Mouse (Mus musculus): ENCODE results near the gene Pth1r. TPM values are rescaled to one million over a fixed set of nuclear protein-coding genes. Genes with fewer than 3 reads are reported as not detected.

The Pth1r gene
- total RNA-seq (2015; ENCODE audit: low replicate concordance) = not detected in 2 replicates
- not detected in 2 replicates for total RNA-seq (2017; ENCODE audit: low replicate concordance)

GRCm38 (mm10) chr9:110746961-110747360 lies at the start of gene Pth1r:
Gene Pth1r, minus strand, starts transcription at chr9:110747145.
- ATAC-seq (replicated peaks; ENCODE audit: low FRiP score, poor library complexity, severe bottlenecking) = no peak

- ATAC-seq (replicated peaks; ENCODE audit: low FRiP score, poor library complexity, severe bottlenecking) = no peak
These were observed 43.5 kb upstream of the Pth1r start for GRCm38 (mm10) chr9:110790462-110790861.

- ATAC-seq (replicated peaks; ENCODE audit: low FRiP score, poor library complexity, severe bottlenecking) = no peak
These were observed 41.2 kb upstream of the Pth1r start for GRCm38 (mm10) chr9:110788169-110788568.

GRCm38 (mm10) chr9:110783611-110784010 lies 36.7 kb upstream of the Pth1r start:
- no peak for ATAC-seq (replicated peaks; ENCODE audit: low FRiP score, poor library complexity, severe bottlenecking)

GRCm38 (mm10) chr9:110781731-110782130 lies 34.8 kb upstream of the Pth1r start:
- no peak; the same call in 1 of the 2 replicates for ATAC-seq (replicated peaks; ENCODE audit: low FRiP score, poor library complexity, severe bottlenecking)

- ATAC-seq (replicated peaks; ENCODE audit: low FRiP score, poor library complexity, severe bottlenecking) = peak; percentile 85
These were observed 34.3 kb upstream of the Pth1r start for GRCm38 (mm10) chr9:110781256-110781721.

GRCm38 (mm10) chr9:110779242-110779913 lies 32.4 kb upstream of the Pth1r start:
- no peak for ATAC-seq (replicated peaks; ENCODE audit: low FRiP score, poor library complexity, severe bottlenecking)

GRCm38 (mm10) chr9:110778559-110778958 lies 31.6 kb upstream of the Pth1r start:
- no peak for ATAC-seq (replicated peaks; ENCODE audit: low FRiP score, poor library complexity, severe bottlenecking)

- no peak for ATAC-seq (replicated peaks; ENCODE audit: low FRiP score, poor library complexity, severe bottlenecking)
These were observed 31.2 kb upstream of the Pth1r start for GRCm38 (mm10) chr9:110778100-110778499.

GRCm38 (mm10) chr9:110775269-110776022 lies 28.5 kb upstream of the Pth1r start:
- ATAC-seq (replicated peaks; ENCODE audit: low FRiP score, poor library complexity, severe bottlenecking) = no peak

- ATAC-seq (replicated peaks; ENCODE audit: low FRiP score, poor library complexity, severe bottlenecking) = no peak
These were observed 27.7 kb upstream of the Pth1r start for GRCm38 (mm10) chr9:110774403-110775268.

GRCm38 (mm10) chr9:110772336-110772735 lies 25.4 kb upstream of the Pth1r start:
- no peak for ATAC-seq (replicated peaks; ENCODE audit: low FRiP score, poor library complexity, severe bottlenecking)

GRCm38 (mm10) chr9:110763405-110763804 lies 16.5 kb upstream of the Pth1r start:
- no peak for ATAC-seq (replicated peaks; ENCODE audit: low FRiP score, poor library complexity, severe bottlenecking)

- no peak for ATAC-seq (replicated peaks; ENCODE audit: low FRiP score, poor library complexity, severe bottlenecking)
These were observed 15.8 kb upstream of the Pth1r start for GRCm38 (mm10) chr9:110762763-110763162.

- ATAC-seq (replicated peaks; ENCODE audit: low FRiP score, poor library complexity, severe bottlenecking) = no peak
These were observed 13.9 kb upstream of the Pth1r start for GRCm38 (mm10) chr9:110760886-110761285.

- 0 out of 2 replicates have a peak, but pooled peaks have one; percentile 57 for ATAC-seq (replicated peaks; ENCODE audit: low FRiP score, poor library complexity, severe bottlenecking)
These were observed 12.3 kb upstream of the Pth1r start for GRCm38 (mm10) chr9:110759265-110759664.

GRCm38 (mm10) chr9:110758605-110759004 lies 11.7 kb upstream of the Pth1r start:
- no peak for ATAC-seq (replicated peaks; ENCODE audit: low FRiP score, poor library complexity, severe bottlenecking)

GRCm38 (mm10) chr9:110757816-110758215 lies 10.9 kb upstream of the Pth1r start:
- ATAC-seq (replicated peaks; ENCODE audit: low FRiP score, poor library complexity, severe bottlenecking) = no peak

- ATAC-seq (replicated peaks; ENCODE audit: low FRiP score, poor library complexity, severe bottlenecking) = no peak
These were observed 6.8 kb upstream of the Pth1r start for GRCm38 (mm10) chr9:110753773-110754172.

- ATAC-seq (replicated peaks; ENCODE audit: low FRiP score, poor library complexity, severe bottlenecking) = no peak
These were observed 6.0 kb upstream of the Pth1r start for GRCm38 (mm10) chr9:110752917-110753435.

All from erythroblast, adult 5-6 weeks (primary cell).